Mouse (Mus musculus): ENCODE measurements at regions not wholly inside any gene's neighbourhood (a gene's known extent, or its start where the extent isn't known, plus 50 kb on each side); places are given as distances from the start of the nearest gene placed in this dataset.

DNA sequence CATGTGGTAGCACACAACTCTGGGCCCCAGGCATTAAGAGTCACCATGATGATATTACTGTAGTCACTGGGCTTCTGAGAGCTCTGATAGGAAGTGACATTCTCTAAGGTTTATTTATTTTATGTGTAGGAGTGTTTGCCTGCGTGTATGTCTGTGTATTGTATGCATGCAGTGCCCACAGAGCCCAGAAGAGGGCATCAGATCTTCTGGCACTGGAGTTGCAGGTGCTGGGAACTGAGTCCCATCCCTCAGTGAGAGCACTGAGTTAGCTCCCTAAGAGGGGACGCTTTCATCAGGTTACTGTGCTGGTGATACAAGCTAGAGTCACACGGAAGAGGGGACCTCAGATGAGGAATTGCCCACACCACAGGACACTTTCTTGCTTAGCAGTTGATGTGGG is 119.4 kb upstream of the Ccnd2 start:
- TF ChIP-seq CTCF (IDR thresholded peaks at IDR 0.05) = no peak
- no peak for TF ChIP-seq EP300 (IDR thresholded peaks at IDR 0.05)

All from lung, postnatal 0 days (tissue).